Mouse (Mus musculus): Measurements from ENCODE around the gene Ccdc57.
"Not testable (repeated sequence)": the region's sequence is repeated elsewhere in the genome, so short reads cannot be mapped to it uniquely, and the experiment has no call there.

Gene Ccdc57

GRCm38 (mm10) chr11:120820546-120820945 is 112.1 kb downstream of the Ccdc57 start:
- peak in 1 of 2 experiments; percentile 6 for DNase-seq

- DNase-seq, result no peak
Observed at GRCm38 (mm10) chr11:120819556-120819955, 113.1 kb downstream of the Ccdc57 start.

GRCm38 (mm10) chr11:120818251-120818650 is 114.4 kb downstream of the Ccdc57 start:
- no peak for DNase-seq

- DNase-seq, result no peak
Observed at GRCm38 (mm10) chr11:120817358-120817757, 115.3 kb downstream of the Ccdc57 start.

- no peak for DNase-seq
Observed at GRCm38 (mm10) chr11:120812068-120812467, 120.6 kb downstream of the Ccdc57 start.

- no peak for DNase-seq
Observed at GRCm38 (mm10) chr11:120808010-120808409, 124.7 kb downstream of the Ccdc57 start.

- no peak for DNase-seq
Observed at GRCm38 (mm10) chr11:120805375-120806298, 127.0 kb downstream of the Ccdc57 start.

GRCm38 (mm10) chr11:120804769-120805168 is 127.9 kb downstream of the Ccdc57 start:
- DNase-seq, result no peak

GRCm38 (mm10) chr11:120804274-120804673 is 128.4 kb downstream of the Ccdc57 start:
- DNase-seq, result no peak

- DNase-seq, result peak; percentile 59 to 83
Observed at GRCm38 (mm10) chr11:120800061-120800904, 132.4 kb downstream of the Ccdc57 start.

GRCm38 (mm10) chr11:120799316-120799890 is 133.3 kb downstream of the Ccdc57 start:
- DNase-seq, result no peak

- DNase-seq, result no peak
Observed at GRCm38 (mm10) chr11:120798244-120798643, 134.4 kb downstream of the Ccdc57 start.

GRCm38 (mm10) chr11:120796614-120796946 is 136.1 kb downstream of the Ccdc57 start:
- DNase-seq, result no peak

- DNase-seq, result peak; percentile 92 to 97
Observed at GRCm38 (mm10) chr11:120795756-120796613, 136.7 kb downstream of the Ccdc57 start, which contains the start of gene Dus1l. TSS of gene Dus1l (minus strand) at chr11:120796403.

GRCm38 (mm10) chr11:120792652-120793051 is 140.0 kb downstream of the Ccdc57 start:
- no peak for DNase-seq

GRCm38 (mm10) chr11:120789810-120790209 is 142.9 kb downstream of the Ccdc57 start:
- DNase-seq, result no peak

GRCm38 (mm10) chr11:120789355-120789754 is 143.3 kb downstream of the Ccdc57 start:
- no peak for DNase-seq

- DNase-seq, result not testable (repeated sequence)
Observed at GRCm38 (mm10) chr11:120788460-120788859, 144.2 kb downstream of the Ccdc57 start.

- no peak for DNase-seq
Observed at GRCm38 (mm10) chr11:120785145-120785544, 147.5 kb downstream of the Ccdc57 start.

- DNase-seq, result peak; percentile 67 to 80
Observed at GRCm38 (mm10) chr11:120784064-120784791, 148.4 kb downstream of the Ccdc57 start, which contains the start of the genes Rfng and Gps1. TSS of gene Rfng (minus strand) at chr11:120784207. TSS of gene Gps1 (plus strand) at chr11:120784272.

GRCm38 (mm10) chr11:120783426-120784063 is 149.1 kb downstream of the Ccdc57 start:
- no peak for DNase-seq
